In the genomic region with DNA sequence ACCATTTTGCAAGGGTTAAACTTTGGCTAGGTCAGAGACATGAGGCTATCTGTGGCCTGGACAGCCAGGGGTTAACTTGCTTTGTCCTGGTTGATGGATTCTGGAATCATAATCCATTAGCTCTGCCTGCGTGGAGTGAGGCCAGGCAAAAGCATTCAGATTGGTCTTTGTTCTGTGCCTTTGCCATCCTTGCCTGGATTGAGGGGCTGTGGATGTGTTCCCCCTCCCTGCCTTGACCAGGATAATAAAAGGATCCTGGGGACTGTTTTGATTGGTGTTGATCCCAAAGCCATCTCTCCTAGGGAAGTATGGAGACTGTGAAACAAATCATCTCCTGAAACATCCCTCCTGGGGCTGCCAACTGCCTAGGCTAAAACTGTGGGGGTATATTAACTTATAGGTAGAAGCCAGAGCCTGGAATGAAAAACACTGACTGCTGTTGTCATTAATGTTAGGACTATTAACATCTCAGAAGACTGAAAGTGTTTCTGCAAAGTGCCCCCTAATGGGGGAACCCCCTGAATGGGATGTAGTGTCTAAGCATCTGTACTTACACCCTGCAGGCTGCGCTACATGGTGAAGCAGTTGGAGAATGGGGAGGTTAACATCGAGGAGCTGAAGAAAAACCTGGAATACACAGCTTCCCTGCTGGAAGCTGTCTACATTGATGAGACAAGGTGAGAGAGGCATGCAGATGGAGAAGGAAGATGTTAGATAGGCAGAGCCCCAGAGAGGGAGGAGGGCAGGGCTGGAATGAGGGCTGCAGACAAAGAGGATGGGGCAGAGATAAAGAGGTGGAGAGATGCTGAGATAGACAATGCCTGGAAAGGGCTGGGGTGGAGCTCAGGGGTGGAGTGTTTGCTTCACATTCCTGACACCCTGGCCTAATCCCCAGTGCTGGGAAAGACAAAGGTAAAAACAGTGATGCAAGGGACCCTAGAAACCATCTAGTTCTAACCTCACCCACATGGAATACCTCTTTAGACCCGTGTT, we compare ENCODE assay signal across 14 mouse cellular contexts. TPM values are rescaled to one million over a fixed set of nuclear protein-coding genes. Genes with fewer than 3 reads are reported as not detected.
DNase-seq lines count a peak whose midpoint lies in the region; ATAC-seq and TF ChIP-seq lines count a peak whose summit lies in the region.
"Had no signal": no experiment of that assay in that cellular context is flagged by ENCODE, and none has a peak within 500 bp of the region (broad histone marks: within the 10 kb centered on the region; RNA-seq: fewer than 3 reads in every experiment).

No protein-coding gene starts in this region.

- H3K9ac ChIP-seq in kidney, embryonic 15.5 days: no peak overlapping the region
- H3K9ac ChIP-seq in kidney, embryonic 16.5 days (replicated peaks; ENCODE audit: low read length): no peak overlapping the region
- peak overlapping the region; percentile 15; the same call in 1 of the 2 replicates for H3K9ac ChIP-seq in hindbrain, postnatal 0 days (replicated peaks; ENCODE audit: low read length)
- H3K9ac ChIP-seq in neural tube, embryonic 15.5 days (replicated peaks): 0 out of 2 replicates have a peak overlapping the region, but pooled peaks have one; percentile 21
- H3K9ac ChIP-seq: liver, embryonic 14.5 days had no signal

- H3K4me3 ChIP-seq in kidney, embryonic 15.5 days (replicated peaks): no peak overlapping the region
- H3K4me3 ChIP-seq in kidney, embryonic 16.5 days (ENCODE audit: low read length): no peak overlapping the region
- H3K4me3 ChIP-seq in forebrain, embryonic 10.5 days: peak overlapping the region; percentile 34
- no peak overlapping the region for H3K4me3 ChIP-seq in hindbrain, postnatal 0 days (ENCODE audit: low read length)
- H3K4me3 ChIP-seq in neural tube, embryonic 15.5 days (replicated peaks): no peak overlapping the region
- H3K4me3 ChIP-seq: erythroblast, embryonic 14.5 days; megakaryocyte, embryonic 14.5 days had no signal

- H3K36me3 ChIP-seq in kidney, embryonic 15.5 days: no peaks in the 10 kb centered on the region
- no peaks in the 10 kb centered on the region for H3K36me3 ChIP-seq in kidney, embryonic 16.5 days (ENCODE audit: insufficient read depth, low read length)
- H3K36me3 ChIP-seq in forebrain, embryonic 10.5 days (replicated peaks): peaks cover 32% of the 10 kb centered on the region
- peaks cover 13% of the 10 kb centered on the region; the same call in 1 of the 2 replicates for H3K36me3 ChIP-seq in hindbrain, postnatal 0 days (ENCODE audit: insufficient read depth, low read length)
- peaks cover 12% of the 10 kb centered on the region; the same call in 1 of the 2 replicates for H3K36me3 ChIP-seq in neural tube, embryonic 15.5 days

- peak; percentile 19; the same call in 1 of the 2 replicates for TF ChIP-seq CTCF in hindbrain, postnatal 0 days (IDR thresholded peaks at IDR 0.05; ENCODE audit: low read depth)

- 35% methylated on average over 4 of the region's 4 CpGs for WGBS in kidney, embryonic 15.5 days
- WGBS in kidney, embryonic 16.5 days: 30% methylated on average over 4 of the region's 4 CpGs
- 12% methylated on average over 4 of the region's 4 CpGs for WGBS in forebrain, embryonic 10.5 days
- WGBS in hindbrain, postnatal 0 days: 11% methylated on average over 4 of the region's 4 CpGs
- 12% methylated on average over 4 of the region's 4 CpGs for WGBS in neural tube, embryonic 15.5 days

- no peak overlapping the region for H3K4me2 ChIP-seq in kidney, embryonic 15.5 days
- no peak overlapping the region for H3K4me2 ChIP-seq in kidney, embryonic 16.5 days (replicated peaks; ENCODE audit: low read depth, low read length)
- H3K4me2 ChIP-seq in hindbrain, postnatal 0 days (ENCODE audit: low read depth, low read length): peak overlapping the region; percentile 19
- peak overlapping the region; percentile 20 for H3K4me2 ChIP-seq in neural tube, embryonic 15.5 days

- no peaks in the 10 kb centered on the region for H3K9me3 ChIP-seq in kidney, embryonic 15.5 days (replicated peaks)
- no peaks in the 10 kb centered on the region for H3K9me3 ChIP-seq in kidney, embryonic 16.5 days (ENCODE audit: low read length)
- no peaks in the 10 kb centered on the region for H3K9me3 ChIP-seq in forebrain, embryonic 10.5 days
- H3K9me3 ChIP-seq in hindbrain, postnatal 0 days (ENCODE audit: low read length): no peaks in the 10 kb centered on the region
- H3K9me3 ChIP-seq in neural tube, embryonic 15.5 days (replicated peaks): no peaks in the 10 kb centered on the region
- H3K9me3 ChIP-seq: megakaryocyte, embryonic 14.5 days had no signal

- peaks cover 24% of the 10 kb centered on the region for H3K4me1 ChIP-seq in kidney, embryonic 15.5 days
- H3K4me1 ChIP-seq in kidney, embryonic 16.5 days (ENCODE audit: insufficient read depth, low read length): peaks cover 23% of the 10 kb centered on the region
- H3K4me1 ChIP-seq in forebrain, embryonic 10.5 days: peaks cover 77% of the 10 kb centered on the region
- peaks cover 38% of the 10 kb centered on the region for H3K4me1 ChIP-seq in hindbrain, postnatal 0 days (ENCODE audit: insufficient read depth, low read length)
- peaks cover 60% of the 10 kb centered on the region for H3K4me1 ChIP-seq in neural tube, embryonic 15.5 days

- H3K27ac ChIP-seq in kidney, embryonic 15.5 days: 0 out of 2 replicates have a peak overlapping the region, but pooled peaks have one; percentile 6
- H3K27ac ChIP-seq in kidney, embryonic 16.5 days (ENCODE audit: low read length): no peak overlapping the region
- peak overlapping the region; percentile 87 for H3K27ac ChIP-seq in forebrain, embryonic 10.5 days
- H3K27ac ChIP-seq in hindbrain, postnatal 0 days: peak overlapping the region; percentile 85
- peak overlapping the region; percentile 83 for H3K27ac ChIP-seq in neural tube, embryonic 15.5 days (replicated peaks)
- H3K27ac ChIP-seq: liver, embryonic 14.5 days had no signal

- no peak for ATAC-seq in kidney, embryonic 15.5 days (replicated peaks; ENCODE audit: low FRiP score)
- ATAC-seq in kidney, embryonic 16.5 days (ENCODE audit: low FRiP score, low TSS enrichment): no peak
- peak; percentile 71 for ATAC-seq in hindbrain, postnatal 0 days
- peak; percentile 51; the same call in 1 of the 2 replicates for ATAC-seq in neural tube, embryonic 15.5 days (ENCODE audit: low FRiP score)

- no peaks in the 10 kb centered on the region for H3K27me3 ChIP-seq in kidney, embryonic 15.5 days
- no peaks in the 10 kb centered on the region for H3K27me3 ChIP-seq in kidney, embryonic 16.5 days (ENCODE audit: insufficient read depth, low read length)
- H3K27me3 ChIP-seq in forebrain, embryonic 10.5 days (ENCODE audit: poor library complexity, severe bottlenecking): no peaks in the 10 kb centered on the region
- no peaks in the 10 kb centered on the region for H3K27me3 ChIP-seq in hindbrain, postnatal 0 days (ENCODE audit: insufficient read depth, low read length)
- H3K27me3 ChIP-seq in neural tube, embryonic 15.5 days (replicated peaks): no peaks in the 10 kb centered on the region

- peak; percentile 61 for DNase-seq in forebrain, embryonic 10.5 days (ENCODE audit: extremely low spot score, low spot score)
- peak; percentile 80 for DNase-seq in hindbrain, postnatal 0 days (ENCODE audit: low spot score)
- no peak for DNase-seq in urinary bladder, postnatal 36 days (ENCODE audit: low spot score in 2 of 2)
- no peak for DNase-seq in right cerebral cortex, postnatal 36 days (ENCODE audit: low spot score in 2 of 2)
- no peak for DNase-seq in kidney, adult 9 months

RNA-seq across cellular contexts. Expression of gene Pde1b, which starts 16.8 kb away (rescaled TPM):
- 4.3 and 4.8 TPM in 2 replicates for polyA plus RNA-seq in kidney, embryonic 15.5 days (2015; fragmentation: Nextera tagmentation; extraction: Ambion mirVana)
- 4.7 and 4.8 TPM in 2 replicates for polyA plus RNA-seq in kidney, embryonic 16.5 days (2015; fragmentation: Nextera tagmentation; extraction: Ambion mirVana)
- polyA plus RNA-seq in forebrain, embryonic 10.5 days (2016; fragmentation: Nextera tagmentation; extraction: Ambion mirVana): 19.1 and 19.6 TPM in 2 replicates
- total RNA-seq in hindbrain, postnatal 0 days (2014; rRNA removed): 116 and 127 TPM in 2 replicates
- polyA plus RNA-seq in hindbrain, postnatal 0 days (2015; fragmentation: Nextera tagmentation; extraction: Ambion mirVana): 67.2 and 67.6 TPM in 2 replicates
- polyA plus RNA-seq in neural tube, embryonic 15.5 days (2015; fragmentation: Nextera tagmentation; extraction: Ambion mirVana): 77.9 and 89.8 TPM in 2 replicates

RNA-seq across cellular contexts. Expression of gene Ppp1r1a, which starts 18.1 kb away (rescaled TPM):
- polyA plus RNA-seq in kidney, embryonic 15.5 days (2015; fragmentation: Nextera tagmentation; extraction: Ambion mirVana): 18.9 and 21.5 TPM in 2 replicates
- polyA plus RNA-seq in kidney, embryonic 16.5 days (2015; fragmentation: Nextera tagmentation; extraction: Ambion mirVana): 22.8 and 23.5 TPM in 2 replicates
- 34.4 and 36.0 TPM in 2 replicates for polyA plus RNA-seq in forebrain, embryonic 10.5 days (2016; fragmentation: Nextera tagmentation; extraction: Ambion mirVana)
- total RNA-seq in hindbrain, postnatal 0 days (2014; rRNA removed): 111 and 122 TPM in 2 replicates
- 196 and 197 TPM in 2 replicates for polyA plus RNA-seq in hindbrain, postnatal 0 days (2015; fragmentation: Nextera tagmentation; extraction: Ambion mirVana)
- polyA plus RNA-seq in neural tube, embryonic 15.5 days (2015; fragmentation: Nextera tagmentation; extraction: Ambion mirVana): 94.4 and 118 TPM in 2 replicates
- polyA plus RNA-seq: erythroblast, embryonic 14.5 days had no signal

RNA-seq across cellular contexts. Expression of gene Glycam1, which starts 45.2 kb away (rescaled TPM):
- polyA plus RNA-seq in kidney, embryonic 15.5 days (2015; fragmentation: Nextera tagmentation; extraction: Ambion mirVana): not detected in 2 replicates
- not detected in 2 replicates for polyA plus RNA-seq in kidney, embryonic 16.5 days (2015; fragmentation: Nextera tagmentation; extraction: Ambion mirVana)
- polyA plus RNA-seq in forebrain, embryonic 10.5 days (2016; fragmentation: Nextera tagmentation; extraction: Ambion mirVana): not detected in 2 replicates
- not detected in 2 replicates for total RNA-seq in hindbrain, postnatal 0 days (2014; rRNA removed)
- not detected in 2 replicates for polyA plus RNA-seq in hindbrain, postnatal 0 days (2015; fragmentation: Nextera tagmentation; extraction: Ambion mirVana)
- not detected in 2 replicates for polyA plus RNA-seq in neural tube, embryonic 15.5 days (2015; fragmentation: Nextera tagmentation; extraction: Ambion mirVana)
- polyA plus RNA-seq: erythroblast, embryonic 14.5 days; gonadal fat pad, adult 2 months; intestine, embryonic 14.5 days; liver, embryonic 14.5 days; testis, adult 2 months had no signal

Comparison
In these comparisons a context has a peak if more than half of its experiments do, and no peak if none do; other contexts are left out.
1. ATAC-seq: peak in hindbrain, postnatal 0 days (single experiment) and neural tube, embryonic 15.5 days (single experiment); none in kidney, embryonic 15.5 days (single experiment) and kidney, embryonic 16.5 days (single experiment).
2. H3K4me2 ChIP-seq: peak in hindbrain, postnatal 0 days (single experiment) and neural tube, embryonic 15.5 days (single experiment); none in kidney, embryonic 15.5 days (single experiment) and kidney, embryonic 16.5 days (single experiment).
3. H3K9ac ChIP-seq: peak in hindbrain, postnatal 0 days (single experiment) and neural tube, embryonic 15.5 days (single experiment); none in kidney, embryonic 15.5 days (single experiment) and kidney, embryonic 16.5 days (single experiment).
4. DNase-seq: peak in forebrain, embryonic 10.5 days (single experiment) and hindbrain, postnatal 0 days (single experiment); none in urinary bladder, postnatal 36 days (0 of 2), right cerebral cortex, postnatal 36 days (0 of 2) and kidney, adult 9 months (single experiment).